Mouse (Mus musculus) midbrain, embryonic 15.5 days (tissue): ENCODE results near the gene Rab7b. TPM values are rescaled to one million over a fixed set of nuclear protein-coding genes. Genes with fewer than 3 reads are reported as not detected.

Experiments
- ATAC-seq: fragments of 200-750 bp; cut with Nextera tagmentation; replicated peaks from 2 replicates; pipeline ENCODE4 v1.8.0; 2017; ENCODE audit warnings: moderate TSS enrichment
- H3K27ac ChIP-seq: fragments of 300-500 bp; sonication (generic); 2 replicates; pipeline ENCODE4 v1.5.1; 2015; ENCODE audit warnings: mild to moderate bottlenecking, inconsistent platforms
- H3K27me3 ChIP-seq: fragments of 300-500 bp; sonication (generic); replicated peaks from 2 replicates; pipeline ENCODE4 v1.6.1; 2015; ENCODE audit warnings: inconsistent platforms
- H3K36me3 ChIP-seq: fragments of 300-500 bp; sonication (generic); replicated peaks from 2 replicates; pipeline ENCODE4 v1.6.1; 2015; ENCODE audit warnings: inconsistent platforms
- H3K4me1 ChIP-seq: fragments of 300-500 bp; sonication (generic); 2 replicates; pipeline ENCODE4 v1.6.1; 2015; ENCODE audit warnings: inconsistent platforms
- H3K4me2 ChIP-seq: fragments of 300-500 bp; sonication (generic); 2 replicates; pipeline ENCODE4 v1.6.1; 2015; ENCODE audit warnings: inconsistent platforms, mild to moderate bottlenecking, moderate library complexity
- H3K4me3 ChIP-seq: fragments of 300-500 bp; sonication (generic); 2 replicates; pipeline ENCODE4 v1.5.1; 2015; ENCODE audit warnings: mild to moderate bottlenecking, inconsistent platforms
- H3K9ac ChIP-seq: fragments of 300-500 bp; sonication (generic); 2 replicates; pipeline ENCODE4 v1.6.1; 2015; ENCODE audit warnings: mild to moderate bottlenecking, inconsistent platforms
- H3K9me3 ChIP-seq: fragments of 300-500 bp; sonication (generic); 2 replicates; pipeline ENCODE4 v1.6.1; 2016; ENCODE audit warnings: inconsistent platforms
- WGBS: fragments of 180-500 bp; shearing (Covaris S2); methylation state at CpG from one replicate; pipeline ENCODE4 v1.1.7; 2015; ENCODE audit warnings: mixed read lengths; 5-methylcytosine and 5-hydroxymethylcytosine counted together
- polyA plus RNA-seq: library from polyadenylated mRNA; unstranded; fragments of >200 nt; fragmentation: Nextera tagmentation; extraction: Ambion mirVana; gene quantifications from 2 replicates; pipeline ENCODE4 v1.2.1, GENCODE M21; 2015

Rab7b gene
- polyA plus RNA-seq, 1 experiment from 2014 or later = 1.1 TPM

- H3K4me2 ChIP-seq = no peak overlapping the region
- no peak overlapping the region for H3K27ac ChIP-seq
- H3K27me3 ChIP-seq = no peaks in the 10 kb centered on the region
- no peak overlapping the region for H3K4me3 ChIP-seq
- H3K36me3 ChIP-seq = no peaks in the 10 kb centered on the region
- no peaks in the 10 kb centered on the region for H3K4me1 ChIP-seq
- no peak overlapping the region for H3K9ac ChIP-seq
- no peak for ATAC-seq
- no peaks in the 10 kb centered on the region for H3K9me3 ChIP-seq
- 79% methylated on average over 5 of the region's 5 CpGs for WGBS
Measured at GRCm38 (mm10) chr1:131700447-131700846, 12.0 kb downstream of the Rab7b start.

GRCm38 (mm10) chr1:131701391-131701790 is 12.9 kb downstream of the Rab7b start:
- Histone ChIP-seq H3K9me3 (no peaks in the 10 kb centered on the region), H3K4me2 (no peak overlapping the region), H3K9ac (no peak overlapping the region), H3K4me3 (no peak overlapping the region), H3K27me3 (no peaks in the 10 kb centered on the region), H3K27ac (no peak overlapping the region), H3K4me1 (no peaks in the 10 kb centered on the region), H3K36me3 (no peaks in the 10 kb centered on the region)
- WGBS = 87% methylated on average over 5 of the region's 5 CpGs
- no peak for ATAC-seq

GRCm38 (mm10) chr1:131702094-131702766 is 13.7 kb downstream of the Rab7b start:
- no peak for ATAC-seq
- no peak overlapping the region for H3K4me3 ChIP-seq
- 84% methylated on average over 8 of the region's 8 CpGs for WGBS

GRCm38 (mm10) chr1:131703482-131703881 is 15.0 kb downstream of the Rab7b start:
- no peaks in the 10 kb centered on the region for H3K36me3 ChIP-seq
- no peaks in the 10 kb centered on the region for H3K9me3 ChIP-seq
- no peak overlapping the region for H3K9ac ChIP-seq
- no peaks in the 10 kb centered on the region for H3K27me3 ChIP-seq
- no peak overlapping the region for H3K4me3 ChIP-seq
- no peak overlapping the region for H3K27ac ChIP-seq
- H3K4me2 ChIP-seq = no peak overlapping the region
- H3K4me1 ChIP-seq = no peaks in the 10 kb centered on the region
- no peak for ATAC-seq
- WGBS = 92% methylated on average over 2 of the region's 2 CpGs

More at GRCm38 (mm10) chr1:131702094-131702766, 13.7 kb downstream of the Rab7b start:
- no peak overlapping the region for H3K4me2 ChIP-seq
- no peaks in the 10 kb centered on the region for H3K27me3 ChIP-seq
- no peaks in the 10 kb centered on the region for H3K4me1 ChIP-seq
- H3K27ac ChIP-seq = no peak overlapping the region
- no peaks in the 10 kb centered on the region for H3K36me3 ChIP-seq
- H3K9me3 ChIP-seq = no peaks in the 10 kb centered on the region
- H3K9ac ChIP-seq = no peak overlapping the region

- Histone ChIP-seq H3K27ac (no peak overlapping the region), H3K9ac (no peak overlapping the region), H3K4me1 (no peaks in the 10 kb centered on the region), H3K4me2 (no peak overlapping the region), H3K36me3 (no peaks in the 10 kb centered on the region), H3K9me3 (no peaks in the 10 kb centered on the region), H3K27me3 (no peaks in the 10 kb centered on the region), H3K4me3 (no peak overlapping the region)
- WGBS = 23% methylated on average over 4 of the region's 4 CpGs
- no peak for ATAC-seq
Measured at GRCm38 (mm10) chr1:131708338-131708737, 19.8 kb downstream of the Rab7b start.

- Histone ChIP-seq H3K4me2 (no peak overlapping the region), H3K27ac (no peak overlapping the region), H3K9ac (no peak overlapping the region), H3K9me3 (no peaks in the 10 kb centered on the region), H3K4me3 (no peak overlapping the region), H3K36me3 (no peaks in the 10 kb centered on the region), H3K4me1 (no peaks in the 10 kb centered on the region), H3K27me3 (no peaks in the 10 kb centered on the region)
- WGBS = 77% methylated on average over 10 of the region's 10 CpGs
- ATAC-seq = no peak
Measured at GRCm38 (mm10) chr1:131711518-131711917, 23.0 kb downstream of the Rab7b start.

GRCm38 (mm10) chr1:131712386-131712785 is 23.9 kb downstream of the Rab7b start:
- Histone ChIP-seq H3K4me3 (no peak overlapping the region), H3K9me3 (no peaks in the 10 kb centered on the region), H3K36me3 (no peaks in the 10 kb centered on the region), H3K4me1 (no peaks in the 10 kb centered on the region), H3K27me3 (no peaks in the 10 kb centered on the region), H3K9ac (no peak overlapping the region), H3K4me2 (no peak overlapping the region), H3K27ac (no peak overlapping the region)
- ATAC-seq = peak; percentile 66
- WGBS = 39% methylated on average over 2 of the region's 2 CpGs

GRCm38 (mm10) chr1:131714388-131715337 is 26.2 kb downstream of the Rab7b start:
- no peaks in the 10 kb centered on the region for H3K4me1 ChIP-seq
- H3K4me2 ChIP-seq = no peak overlapping the region
- no peak overlapping the region for H3K9ac ChIP-seq
- ATAC-seq = no peak
- no peak overlapping the region for H3K27ac ChIP-seq
- H3K4me3 ChIP-seq = no peak overlapping the region
- H3K9me3 ChIP-seq = no peaks in the 10 kb centered on the region
- H3K36me3 ChIP-seq = no peaks in the 10 kb centered on the region
- WGBS = 65% methylated on average over 20 of the region's 20 CpGs
- H3K27me3 ChIP-seq = no peaks in the 10 kb centered on the region

GRCm38 (mm10) chr1:131718952-131719694 is 30.6 kb downstream of the Rab7b start:
- Histone ChIP-seq H3K27me3 (no peaks in the 10 kb centered on the region), H3K4me1 (0 out of 2 replicates have a peak, but pooled peaks cover 3% of the 10 kb centered on the region), H3K9me3 (no peaks in the 10 kb centered on the region), H3K36me3 (no peaks in the 10 kb centered on the region), H3K9ac (no peak overlapping the region), H3K4me3 (no peak overlapping the region), H3K4me2 (no peak overlapping the region), H3K27ac (no peak overlapping the region)
- ATAC-seq = no peak
- WGBS = 57% methylated on average over 16 of the region's 16 CpGs

- Histone ChIP-seq H3K4me3 (no peak overlapping the region), H3K4me1 (0 out of 2 replicates have a peak, but pooled peaks cover 3% of the 10 kb centered on the region), H3K4me2 (no peak overlapping the region), H3K9me3 (no peaks in the 10 kb centered on the region), H3K27me3 (no peaks in the 10 kb centered on the region), H3K9ac (no peak overlapping the region), H3K27ac (no peak overlapping the region), H3K36me3 (no peaks in the 10 kb centered on the region)
- ATAC-seq = no peak
- 84% methylated on average over 3 of the region's 3 CpGs for WGBS
Measured at GRCm38 (mm10) chr1:131721989-131722388, 33.5 kb downstream of the Rab7b start.

- no peak overlapping the region for H3K9ac ChIP-seq
- H3K4me2 ChIP-seq = no peak overlapping the region
- no peaks in the 10 kb centered on the region for H3K9me3 ChIP-seq
- H3K27ac ChIP-seq = no peak overlapping the region
- no peak overlapping the region for H3K4me3 ChIP-seq
- no peaks in the 10 kb centered on the region for H3K36me3 ChIP-seq
- WGBS = 44% methylated on average over 4 of the region's 4 CpGs
- no peaks in the 10 kb centered on the region for H3K27me3 ChIP-seq
- H3K4me1 ChIP-seq = 0 out of 2 replicates have a peak, but pooled peaks cover 3% of the 10 kb centered on the region
- no peak for ATAC-seq
Measured at GRCm38 (mm10) chr1:131723549-131723948, 35.1 kb downstream of the Rab7b start.

- H3K4me3 ChIP-seq = no peak overlapping the region
- WGBS = 77% methylated on average over 6 of the region's 6 CpGs
- H3K9ac ChIP-seq = no peak overlapping the region
- H3K4me1 ChIP-seq = 0 out of 2 replicates have a peak, but pooled peaks cover 3% of the 10 kb centered on the region
- no peaks in the 10 kb centered on the region for H3K36me3 ChIP-seq
- no peak overlapping the region for H3K27ac ChIP-seq
- no peaks in the 10 kb centered on the region for H3K9me3 ChIP-seq
- H3K27me3 ChIP-seq = no peaks in the 10 kb centered on the region
- no peak overlapping the region for H3K4me2 ChIP-seq
- no peak for ATAC-seq
Measured at GRCm38 (mm10) chr1:131726586-131726985, 38.1 kb downstream of the Rab7b start.
